Mouse (Mus musculus): ENCODE data around the gene Slc30a4. TPM values are rescaled to one million over a fixed set of nuclear protein-coding genes. Genes with fewer than 3 reads are reported as not detected.

The Slc30a4 gene
- polyA plus RNA-seq, 1 experiment from 2014 or later, result 12.9 TPM

MicroRNAs within 50 kb of the gene (microRNA counts, 519-probe panel; counts per million panel counts)
- not detected for microRNA mmu-miR-147

Small RNAs within 50 kb of the gene (microRNA-seq; reads per million reads assigned to microRNA genes)
- 12.2 reads per million, percentile 14 among the genes with 10 or more reads in this experiment for gene Mir147 (ENCODE audit: borderline number of aligned reads)

Other genes with a start within 250 kb of the Slc30a4 start
- gene Gm14085, start 217.7 kb downstream of the Slc30a4 start, polyA plus RNA-seq (2014; fragmentation: Nextera tagmentation; extraction: Ambion mirVana), result not detected in 2 replicates
- gene Gatm, start 91.4 kb downstream of the Slc30a4 start, polyA plus RNA-seq (2014; fragmentation: Nextera tagmentation; extraction: Ambion mirVana), result 10.4 and 12.2 TPM in 2 replicates
- not detected in 2 replicates for gene AA467197, start 65.7 kb downstream of the Slc30a4 start, polyA plus RNA-seq (2014; fragmentation: Nextera tagmentation; extraction: Ambion mirVana)
- gene Bloc1s6, start 35.8 kb upstream of the Slc30a4 start, polyA plus RNA-seq (2014; fragmentation: Nextera tagmentation; extraction: Ambion mirVana), result 61.8 and 64.7 TPM in 2 replicates
- gene Sqor, start 62.6 kb upstream of the Slc30a4 start, polyA plus RNA-seq (2014; fragmentation: Nextera tagmentation; extraction: Ambion mirVana), result 3.2 and 3.4 TPM in 2 replicates